14 mouse cellular contexts compared by ENCODE assay signal in the genomic region with DNA sequence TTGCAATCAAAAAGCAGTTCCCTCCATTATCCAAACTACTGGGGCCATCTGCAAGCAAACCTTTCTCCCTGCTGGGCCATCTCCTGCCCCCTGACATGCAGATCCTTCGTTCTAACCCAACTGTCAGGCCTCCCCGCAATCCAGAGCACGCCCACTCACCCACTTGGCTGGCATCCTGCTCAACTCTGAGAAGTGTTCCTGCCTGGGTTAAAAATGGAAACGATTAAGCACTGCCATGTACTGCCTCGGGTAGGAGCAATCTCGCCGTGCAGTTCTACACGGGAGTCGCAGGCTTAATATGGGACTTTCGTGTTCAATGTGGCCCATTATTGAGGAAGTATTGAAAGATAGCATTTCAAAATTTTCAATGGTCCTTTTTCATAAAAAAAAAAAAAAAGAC. TPM values are rescaled to one million over a fixed set of nuclear protein-coding genes. Genes with fewer than 3 reads are reported as not detected.
DNase-seq lines count a peak whose midpoint lies in the region; ATAC-seq and TF ChIP-seq lines count a peak whose summit lies in the region.
"Had no signal": no experiment of that assay in that cellular context is flagged by ENCODE, and none has a peak within 500 bp of the region (broad histone marks: within the 10 kb centered on the region; RNA-seq: fewer than 3 reads in every experiment).

No protein-coding gene starts in this region.

- H3K9ac ChIP-seq in heart, postnatal 0 days (replicated peaks; ENCODE audit: low read depth, low read length) = no peak overlapping the region
- H3K9ac ChIP-seq: liver, postnatal 0 days; neural tube, embryonic 12.5 days had no signal

- 32% methylated on average over 10 of the region's 10 CpGs for WGBS in heart, postnatal 0 days

- H3K4me3 ChIP-seq in heart, postnatal 0 days (ENCODE audit: low read depth, low read length) = no peak overlapping the region
- H3K4me3 ChIP-seq: embryonic facial prominence, embryonic 10.5 days; neural tube, embryonic 12.5 days had no signal

- H3K4me2 ChIP-seq in heart, postnatal 0 days (ENCODE audit: low read depth, low read length) = peak overlapping the region; percentile 7; the same call in 1 of the 2 replicates
- H3K4me2 ChIP-seq: midbrain, embryonic 11.5 days; neural tube, embryonic 12.5 days had no signal

- H3K27me3 ChIP-seq in heart, postnatal 0 days (ENCODE audit: control insufficient read depth, insufficient read depth, low read length) = no peaks in the 10 kb centered on the region

- peaks cover 15% of the 10 kb centered on the region; the same call in 1 of the 2 replicates for H3K4me1 ChIP-seq in heart, postnatal 0 days (ENCODE audit: control insufficient read depth, insufficient read depth)
- H3K4me1 ChIP-seq: embryonic facial prominence, embryonic 10.5 days; neural tube, embryonic 12.5 days had no signal

- TF ChIP-seq CTCF in heart, postnatal 0 days (IDR thresholded peaks at IDR 0.05; ENCODE audit: low read depth) = peak; percentile 31; the same call in 1 of the 2 replicates

- TF ChIP-seq EP300 in heart, postnatal 0 days (IDR thresholded peaks at IDR 0.05; ENCODE audit: low read depth) = no peak

- peak; percentile 10 for DNase-seq in adrenal gland, postnatal 10 days
- no peak for DNase-seq in adrenal gland, postnatal 4 days (ENCODE audit: low spot score in 2 of 2)
- DNase-seq in Muller cell, postnatal 12 days (ENCODE audit: inconsistent ontology term) = peak; percentile 30
- peak; percentile 77 for DNase-seq in heart, postnatal 0 days (ENCODE audit: low spot score)
- peak; percentile 66 to 71 for DNase-seq in layer of hippocampus, postnatal 36 days
- no peak for DNase-seq in retina, embryonic 14.5 days (ENCODE audit: low spot score)
- no peak for DNase-seq in ovary, postnatal 14 days (ENCODE audit: low spot score)
- DNase-seq in gastrocnemius, postnatal 4 days (ENCODE audit: low spot score in 2 of 2) = no peak
- DNase-seq: kidney, adult 18-20 months; liver, postnatal 0 days had no signal

- no peaks in the 10 kb centered on the region for H3K36me3 ChIP-seq in heart, postnatal 0 days (replicated peaks; ENCODE audit: control insufficient read depth, insufficient read depth, low read length)
- H3K36me3 ChIP-seq: embryonic facial prominence, embryonic 10.5 days; neural tube, embryonic 12.5 days had no signal

- peak; percentile 89 for ATAC-seq in heart, postnatal 0 days (ENCODE audit: insufficient read depth, low read depth)
- ATAC-seq: forebrain, embryonic 14.5 days; liver, postnatal 0 days had no signal

- no peaks in the 10 kb centered on the region for H3K9me3 ChIP-seq in heart, postnatal 0 days (replicated peaks; ENCODE audit: control insufficient read depth, low read length)
- H3K9me3 ChIP-seq: embryonic facial prominence, embryonic 10.5 days; neural tube, embryonic 12.5 days had no signal

- H3K27ac ChIP-seq in heart, postnatal 0 days (ENCODE audit: low read depth) = peak overlapping the region; percentile 47; the same call in 1 of the 2 replicates
- H3K27ac ChIP-seq: embryonic facial prominence, embryonic 10.5 days; neural tube, embryonic 12.5 days had no signal

RNA-seq across cellular contexts. Expression of a gene that starts 11.2 kb away (rescaled TPM):
- under 1 TPM; 0.45 to 0.87 TPM for total RNA-seq in adrenal gland, postnatal 10 days (2021)
- total RNA-seq in adrenal gland, postnatal 4 days (2021) = under 1 TPM; 0.48 to 0.93 TPM
- total RNA-seq in heart, postnatal 0 days (2014; rRNA removed; ENCODE audit: low replicate concordance) = 0.99 and 4.0 TPM in 2 replicates
- 2.2 and 2.3 TPM in 2 replicates for polyA plus RNA-seq in heart, postnatal 0 days (2015; fragmentation: Nextera tagmentation; extraction: Ambion mirVana)
- 10 to 100 TPM; 43.0 to 47.4 TPM for total RNA-seq in layer of hippocampus, postnatal 36 days (2021)
- under 1 TPM; 0.65 to 0.88 TPM for total RNA-seq in gastrocnemius, postnatal 4 days (2021)

Comparison
In these comparisons a context has a peak if more than half of its experiments do, and no peak if none do; other contexts are left out.
1. DNase-seq: peak in adrenal gland, postnatal 10 days (single experiment), Muller cell, postnatal 12 days (single experiment), heart, postnatal 0 days (single experiment) and layer of hippocampus, postnatal 36 days (2 of 2); none in adrenal gland, postnatal 4 days (0 of 2), retina, embryonic 14.5 days (single experiment), ovary, postnatal 14 days (single experiment) and gastrocnemius, postnatal 4 days (0 of 2).